Mouse (Mus musculus): ENCODE measurements around the gene Olfr1396. TPM values are rescaled to one million over a fixed set of nuclear protein-coding genes. Genes with fewer than 3 reads are reported as not detected.

The Olfr1396 gene
- polyA plus RNA-seq, 1 experiment = not detected

- DNase-seq (ENCODE audit: low read depth) = no peak
- TF ChIP-seq CTCF (IDR thresholded peaks at IDR 0.05; ENCODE audit: borderline replicate concordance, extremely low read depth, insufficient read depth, insufficient read length) = no peak
- TF ChIP-seq POLR2A (IDR thresholded peaks at IDR 0.05; ENCODE audit: borderline replicate concordance, extremely low read depth, insufficient read depth, insufficient read length, poor library complexity, severe bottlenecking) = no peak
Observed at GRCm38 (mm10) chr11:49107650-49108537, 6.8 kb downstream of the Olfr1396 start.

GRCm38 (mm10) chr11:49105752-49106151 is 8.9 kb downstream of the Olfr1396 start:
- TF ChIP-seq CTCF (IDR thresholded peaks at IDR 0.05; ENCODE audit: borderline replicate concordance, extremely low read depth, insufficient read depth, insufficient read length) (no peak), POLR2A (IDR thresholded peaks at IDR 0.05; ENCODE audit: borderline replicate concordance, extremely low read depth, insufficient read depth, insufficient read length, poor library complexity, severe bottlenecking) (no peak)
- no peak for DNase-seq (ENCODE audit: low read depth)

DNA sequence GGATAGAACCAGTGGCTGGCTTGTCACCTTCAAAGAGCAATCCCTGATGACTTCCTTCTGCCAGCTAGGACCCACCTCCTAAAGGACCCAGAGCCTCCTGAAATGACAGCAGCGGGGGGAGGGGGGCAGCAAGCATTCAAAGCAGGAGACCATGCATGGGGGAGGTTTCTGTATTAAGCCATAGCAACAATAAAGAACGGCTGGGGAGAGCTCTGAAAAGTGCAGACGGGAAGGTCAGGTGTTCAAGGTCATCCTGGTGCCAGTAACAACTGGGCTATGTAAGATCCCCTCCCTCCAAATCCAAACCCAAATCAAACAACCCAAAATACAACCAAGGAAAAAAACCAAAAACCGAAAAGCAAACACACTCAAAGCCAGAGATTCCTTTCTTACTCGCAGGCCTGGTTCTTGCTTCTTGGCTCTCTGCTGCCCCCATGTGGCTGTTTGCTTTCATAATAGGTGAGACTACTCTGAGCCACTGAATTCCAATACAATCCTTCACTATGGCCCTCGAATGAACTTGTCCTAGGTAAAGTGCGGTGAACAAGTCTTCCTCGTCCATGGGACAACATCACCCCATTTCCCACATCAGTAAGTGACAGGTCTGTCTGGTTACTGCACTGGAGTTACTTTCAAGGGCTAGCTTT is 11.5 kb downstream of the Olfr1396 start:
- DNase-seq (ENCODE audit: low read depth) = peak; percentile 92
- TF ChIP-seq CTCF (IDR thresholded peaks at IDR 0.05; ENCODE audit: borderline replicate concordance, extremely low read depth, insufficient read depth, insufficient read length) = peak; percentile 87
- no peak for TF ChIP-seq POLR2A (IDR thresholded peaks at IDR 0.05; ENCODE audit: borderline replicate concordance, extremely low read depth, insufficient read depth, insufficient read length, poor library complexity, severe bottlenecking)

- no peak for DNase-seq (ENCODE audit: low read depth)
- no peak for TF ChIP-seq CTCF (IDR thresholded peaks at IDR 0.05; ENCODE audit: borderline replicate concordance, extremely low read depth, insufficient read depth, insufficient read length)
- TF ChIP-seq POLR2A (IDR thresholded peaks at IDR 0.05; ENCODE audit: borderline replicate concordance, extremely low read depth, insufficient read depth, insufficient read length, poor library complexity, severe bottlenecking) = no peak
Observed at GRCm38 (mm10) chr11:49101500-49101899, 13.2 kb downstream of the Olfr1396 start.

DNA sequence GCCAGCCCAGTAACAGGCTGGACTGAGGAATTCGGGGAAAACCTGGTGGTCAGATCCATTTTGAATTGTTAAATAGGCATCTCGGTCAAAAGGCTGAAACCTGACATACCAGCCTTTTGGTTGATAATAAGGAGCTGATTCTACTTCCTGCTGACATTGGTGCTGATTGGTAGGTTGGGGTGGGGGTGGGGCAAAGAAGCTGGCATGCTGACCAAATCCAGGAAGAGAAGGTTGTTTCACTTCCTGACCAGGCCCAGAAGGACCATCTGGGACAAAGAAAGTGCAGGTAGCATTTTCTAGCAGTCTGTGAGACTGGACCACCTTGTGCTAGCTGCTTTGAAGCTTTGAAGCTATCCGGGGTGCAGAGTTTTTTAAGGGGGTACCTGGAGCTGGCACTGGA is 14.3 kb downstream of the Olfr1396 start:
- no peak for DNase-seq (ENCODE audit: low read depth)
- TF ChIP-seq CTCF (IDR thresholded peaks at IDR 0.05; ENCODE audit: borderline replicate concordance, extremely low read depth, insufficient read depth, insufficient read length) = no peak
- TF ChIP-seq POLR2A (IDR thresholded peaks at IDR 0.05; ENCODE audit: borderline replicate concordance, extremely low read depth, insufficient read depth, insufficient read length, poor library complexity, severe bottlenecking) = no peak

DNA sequence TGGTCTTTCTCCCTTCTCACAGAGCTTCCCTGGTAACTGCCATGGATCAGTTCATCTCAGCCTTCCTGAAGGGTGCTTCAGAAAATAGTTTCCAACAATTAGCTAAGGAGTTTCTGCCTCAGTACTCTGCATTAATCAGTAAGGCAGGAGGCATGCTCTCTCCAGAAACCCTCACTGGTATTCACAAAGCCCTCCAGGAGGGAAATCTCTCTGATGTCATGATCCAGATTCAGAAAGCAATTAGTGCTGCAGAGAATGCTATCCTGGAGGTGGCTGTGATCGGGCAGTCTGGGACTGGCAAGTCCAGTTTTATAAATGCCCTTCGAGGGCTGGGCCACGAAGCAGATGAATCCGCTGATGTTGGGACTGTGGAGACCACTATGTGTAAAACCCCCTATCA is 19.3 kb downstream of the Olfr1396 start:
- TF ChIP-seq POLR2A (IDR thresholded peaks at IDR 0.05; ENCODE audit: borderline replicate concordance, extremely low read depth, insufficient read depth, insufficient read length, poor library complexity, severe bottlenecking) = no peak
- no peak for DNase-seq (ENCODE audit: low read depth)

DNA sequence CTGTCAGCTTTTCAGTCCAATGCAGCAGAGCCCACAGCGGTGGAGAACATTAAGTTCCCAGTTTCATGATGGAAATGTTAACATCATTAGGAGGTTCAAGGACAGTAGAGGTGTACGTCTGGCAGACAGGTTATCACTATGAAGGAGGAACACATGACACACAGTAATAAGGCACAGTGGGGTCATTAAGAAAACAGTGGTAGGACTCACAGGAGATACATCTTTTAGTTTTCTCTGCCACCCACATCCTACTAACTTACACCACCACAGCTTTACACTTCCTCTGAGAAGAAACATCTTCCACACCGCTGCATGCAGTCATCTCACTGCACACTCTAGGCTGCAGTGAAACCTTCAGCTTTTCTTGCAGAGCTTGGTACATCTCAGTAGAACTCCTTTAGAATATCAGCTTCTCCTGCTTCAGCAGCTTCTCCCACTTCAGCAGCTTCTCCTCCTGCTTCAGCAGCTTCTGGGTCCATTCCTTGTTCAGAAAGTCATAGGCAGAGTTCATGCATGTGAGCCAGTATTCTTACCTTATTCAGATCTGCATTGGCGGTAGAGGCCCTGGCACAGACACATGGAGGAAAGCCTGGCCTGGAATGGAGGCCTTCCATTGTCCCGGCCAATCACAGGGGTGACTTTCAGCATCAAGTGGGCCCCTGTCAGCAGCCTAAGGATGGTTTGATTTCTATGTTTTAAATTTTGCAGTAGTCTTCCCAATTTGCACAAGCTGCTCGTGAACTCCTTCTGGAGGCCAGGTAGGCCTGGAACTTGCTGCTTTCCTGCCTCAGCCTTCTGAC is 20.6 kb downstream of the Olfr1396 start:
- no peak for DNase-seq (ENCODE audit: low read depth)
- TF ChIP-seq POLR2A (IDR thresholded peaks at IDR 0.05; ENCODE audit: borderline replicate concordance, extremely low read depth, insufficient read depth, insufficient read length, poor library complexity, severe bottlenecking) = no peak
- TF ChIP-seq CTCF (IDR thresholded peaks at IDR 0.05; ENCODE audit: borderline replicate concordance, extremely low read depth, insufficient read depth, insufficient read length) = no peak

DNA sequence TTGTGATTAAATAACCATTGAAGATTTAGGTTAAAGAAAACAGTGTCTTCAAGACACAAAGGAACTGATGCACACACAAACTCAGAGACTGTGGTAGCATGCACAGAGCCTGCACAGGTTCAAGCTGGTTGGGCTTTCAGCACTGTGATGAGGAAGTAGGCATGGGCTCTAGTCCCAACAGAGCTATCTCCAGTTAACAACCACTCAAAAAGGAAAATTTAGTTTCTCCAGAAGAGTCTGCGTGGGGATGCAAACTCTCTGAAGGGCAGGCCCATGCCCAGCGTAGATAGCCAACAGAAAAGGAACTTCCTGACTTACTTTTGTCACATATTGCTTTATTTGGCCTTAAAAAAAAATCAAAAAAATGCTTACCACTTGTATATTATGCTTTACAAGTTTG is 21.9 kb downstream of the Olfr1396 start:
- no peak for TF ChIP-seq CTCF (IDR thresholded peaks at IDR 0.05; ENCODE audit: borderline replicate concordance, extremely low read depth, insufficient read depth, insufficient read length)
- no peak for TF ChIP-seq POLR2A (IDR thresholded peaks at IDR 0.05; ENCODE audit: borderline replicate concordance, extremely low read depth, insufficient read depth, insufficient read length, poor library complexity, severe bottlenecking)

GRCm38 (mm10) chr11:49092053-49092586 is 22.6 kb downstream of the Olfr1396 start:
- TF ChIP-seq CTCF (IDR thresholded peaks at IDR 0.05; ENCODE audit: borderline replicate concordance, extremely low read depth, insufficient read depth, insufficient read length) (no peak), POLR2A (IDR thresholded peaks at IDR 0.05; ENCODE audit: borderline replicate concordance, extremely low read depth, insufficient read depth, insufficient read length, poor library complexity, severe bottlenecking) (no peak)
- no peak for DNase-seq (ENCODE audit: low read depth)

More for the DNA sequence above, 21.9 kb downstream of the Olfr1396 start:
- no peak for DNase-seq (ENCODE audit: low read depth)

GRCm38 (mm10) chr11:49091171-49091570 is 23.5 kb downstream of the Olfr1396 start:
- TF ChIP-seq POLR2A (IDR thresholded peaks at IDR 0.05; ENCODE audit: borderline replicate concordance, extremely low read depth, insufficient read depth, insufficient read length, poor library complexity, severe bottlenecking) = no peak
- TF ChIP-seq CTCF (IDR thresholded peaks at IDR 0.05; ENCODE audit: borderline replicate concordance, extremely low read depth, insufficient read depth, insufficient read length) = no peak
- DNase-seq (ENCODE audit: low read depth) = no peak

GRCm38 (mm10) chr11:49090551-49090950 is 24.1 kb downstream of the Olfr1396 start:
- TF ChIP-seq CTCF (IDR thresholded peaks at IDR 0.05; ENCODE audit: borderline replicate concordance, extremely low read depth, insufficient read depth, insufficient read length) = no peak
- TF ChIP-seq POLR2A (IDR thresholded peaks at IDR 0.05; ENCODE audit: borderline replicate concordance, extremely low read depth, insufficient read depth, insufficient read length, poor library complexity, severe bottlenecking) = no peak
- no peak for DNase-seq (ENCODE audit: low read depth)
